Mouse (Mus musculus) spleen, adult 2 months (tissue): ENCODE results near the gene AC124108.1. TPM values are rescaled to one million over a fixed set of nuclear protein-coding genes. Genes with fewer than 3 reads are reported as not detected.

Experiments used
- DNase-seq, 2 experiments: peaks; one replicate each; pipeline versions ENCODE4 v3.0.0 to v3.0.0-alpha.2; 2012 to 2021; ENCODE audit warnings: low spot score in 2 of 2, low read depth in 1 of 2
- H3K27ac ChIP-seq: fragments of 200-500 bp; 2 replicates; pipeline ENCODE4 v1.5.1; 2012; ENCODE audit warnings: low read length, inconsistent platforms; ENCODE audit not compliant: insufficient read depth
- H3K27me3 ChIP-seq: fragments of 200-500 bp; 2 replicates; pipeline ENCODE4 v1.6.1; 2012; ENCODE audit warnings: mild to moderate bottlenecking, moderate library complexity, low read length, inconsistent platforms; ENCODE audit not compliant: control insufficient read depth, insufficient read depth
- H3K36me3 ChIP-seq: fragments of 200-500 bp; 2 replicates; pipeline ENCODE4 v1.6.1; 2012; ENCODE audit warnings: mild to moderate bottlenecking, low read length, inconsistent platforms; ENCODE audit not compliant: control insufficient read depth, insufficient read depth
- H3K4me1 ChIP-seq: fragments of 200-500 bp; 2 replicates; pipeline ENCODE4 v1.6.1; 2011; ENCODE audit warnings: inconsistent platforms; ENCODE audit not compliant: control insufficient read depth, insufficient read depth, insufficient read length
- H3K4me3 ChIP-seq: fragments of 200-500 bp; 2 replicates; pipeline ENCODE4 v1.5.1; 2011; ENCODE audit warnings: mild to moderate bottlenecking, inconsistent platforms; ENCODE audit not compliant: insufficient read depth, insufficient read length; ENCODE audit errors: extremely low read depth
- CTCF ChIP-seq: fragments of 200-500 bp; IDR thresholded peaks from 2 replicates; pipeline ENCODE4 v1.5.1; 2011; ENCODE audit warnings: mild to moderate bottlenecking, inconsistent platforms; ENCODE audit not compliant: insufficient read depth, insufficient read length, insufficient replicate concordance; ENCODE audit errors: extremely low read depth
- POLR2A ChIP-seq: fragments of 200-500 bp; IDR thresholded peaks from 2 replicates; pipeline ENCODE4 v1.6.1; 2011; ENCODE audit warnings: low read depth, low read length, inconsistent platforms
- WGBS: fragments of 180-500 bp; shearing (Covaris S2); methylation state at CpG from one replicate; pipeline ENCODE4 v1.1.7; 2018; 5-methylcytosine and 5-hydroxymethylcytosine counted together
- polyA plus RNA-seq: library from polyadenylated mRNA; depleted of rRNA; stranded (reverse); fragments of >200 nt; gene quantifications from 2 replicates; pipeline ENCODE4 v1.2.3, GENCODE M21; 2012

AC124108.1 gene
- polyA plus RNA-seq, 1 experiment, result not detected

- peaks cover 5% of the 10 kb centered on the region for H3K4me1 ChIP-seq
- H3K27me3 ChIP-seq, result peaks cover 26% of the 10 kb centered on the region
- no peak overlapping the region for H3K27ac ChIP-seq
- TF ChIP-seq CTCF, result no peak
- TF ChIP-seq POLR2A, result no peak
- H3K36me3 ChIP-seq, result no peaks in the 10 kb centered on the region
- DNase-seq, result no peak
- WGBS, result 14% methylated on average over 4 of the region's 4 CpGs
- H3K4me3 ChIP-seq, result no peak overlapping the region
Observed at GRCm38 (mm10) chr1:132189231-132189630, 2.0 kb upstream of the AC124108.1 start.

DNA sequence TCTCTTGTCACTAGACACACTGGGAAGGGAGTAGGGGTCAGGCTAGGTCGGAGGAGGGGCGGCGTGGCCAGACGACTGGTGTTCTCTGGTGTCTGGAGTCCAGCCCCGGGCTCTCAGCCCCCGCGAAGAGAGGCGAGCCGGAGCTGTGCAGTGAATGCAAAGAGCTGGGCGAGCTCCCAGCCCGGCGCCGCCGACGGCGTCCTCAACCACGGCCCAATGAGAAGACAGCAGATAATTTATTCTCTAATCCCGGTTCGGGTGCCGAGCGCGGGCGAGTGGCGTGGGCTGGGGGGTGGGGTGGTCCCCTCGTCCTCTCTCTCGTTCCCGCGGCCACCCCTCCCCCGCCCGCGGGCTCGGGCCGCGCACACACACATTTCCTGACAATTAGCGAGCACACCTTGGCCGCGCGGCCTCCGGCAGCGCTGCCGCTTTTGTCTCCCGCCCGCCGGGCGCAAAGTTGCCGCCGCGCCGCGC is 1.2 kb upstream of the AC124108.1 start:
- no peak for TF ChIP-seq CTCF
- TF ChIP-seq POLR2A, result no peak
- H3K4me3 ChIP-seq, result peak overlapping the region; percentile 14; the same call in 1 of the 2 replicates
- WGBS, result 1% methylated on average over 47 of the region's 50 CpGs
- peaks cover 7% of the 10 kb centered on the region for H3K4me1 ChIP-seq
- DNase-seq, result no peak
- H3K27me3 ChIP-seq, result peaks cover 26% of the 10 kb centered on the region
- no peak overlapping the region for H3K27ac ChIP-seq
- H3K36me3 ChIP-seq, result no peaks in the 10 kb centered on the region

- no peak for DNase-seq
- Histone ChIP-seq H3K36me3 (no peaks in the 10 kb centered on the region), H3K4me3 (peak overlapping the region; percentile 45; the same call in 1 of the 2 replicates), H3K27ac (no peak overlapping the region), H3K4me1 (peaks cover 8% of the 10 kb centered on the region), H3K27me3 (peaks cover 26% of the 10 kb centered on the region)
- under 1% methylated on average over 62 of the region's 62 CpGs for WGBS
- TF ChIP-seq POLR2A (no peak), CTCF (no peak)
Observed at GRCm38 (mm10) chr1:132190621-132191092, 600 bp upstream of the AC124108.1 start.

- peaks cover 8% of the 10 kb centered on the region for H3K4me1 ChIP-seq
- no peaks in the 10 kb centered on the region for H3K36me3 ChIP-seq
- H3K27ac ChIP-seq, result no peak overlapping the region
- no peak overlapping the region for H3K4me3 ChIP-seq
- no peak for TF ChIP-seq POLR2A
- TF ChIP-seq CTCF, result no peak
- DNase-seq, result no peak
- 28% methylated on average over 16 of the region's 16 CpGs for WGBS
- H3K27me3 ChIP-seq, result peaks cover 26% of the 10 kb centered on the region
Observed at GRCm38 (mm10) chr1:132191786-132192680, 776 bp downstream of the AC124108.1 start.

DNA sequence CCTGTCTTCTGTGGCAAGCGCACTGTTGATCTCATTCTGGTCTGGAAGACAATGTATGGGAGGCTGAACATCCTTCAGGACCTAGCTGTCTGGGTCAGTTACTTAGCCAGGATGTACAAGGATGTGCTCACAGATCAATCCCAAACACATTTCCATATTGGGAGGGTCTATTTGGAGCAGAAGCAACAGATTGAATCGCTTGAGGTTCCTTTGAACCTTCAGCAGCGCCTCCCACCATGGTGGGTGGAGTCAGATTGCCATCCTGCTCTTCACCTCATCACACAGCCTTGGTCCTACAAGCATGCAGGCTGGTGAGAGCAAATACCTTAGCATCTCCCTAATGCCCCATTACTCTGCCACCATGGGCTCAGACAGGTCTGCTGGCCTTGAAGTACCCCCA is 2.5 kb downstream of the AC124108.1 start:
- no peak for DNase-seq
- no peak overlapping the region for H3K27ac ChIP-seq
- peaks cover 8% of the 10 kb centered on the region for H3K4me1 ChIP-seq
- peaks cover 22% of the 10 kb centered on the region for H3K27me3 ChIP-seq
- 74% methylated on average over 3 of the region's 3 CpGs for WGBS
- TF ChIP-seq CTCF (no peak), POLR2A (no peak)
- no peak overlapping the region for H3K4me3 ChIP-seq
- H3K36me3 ChIP-seq, result no peaks in the 10 kb centered on the region

GRCm38 (mm10) chr1:132194624-132195023 is 3.4 kb downstream of the AC124108.1 start:
- Histone ChIP-seq H3K27me3 (peaks cover 20% of the 10 kb centered on the region), H3K4me3 (no peak overlapping the region), H3K27ac (no peak overlapping the region), H3K36me3 (no peaks in the 10 kb centered on the region), H3K4me1 (peaks cover 8% of the 10 kb centered on the region)
- DNase-seq, result no peak
- TF ChIP-seq POLR2A (no peak), CTCF (no peak)
- 41% methylated on average over 3 of the region's 3 CpGs for WGBS
